Mouse (Mus musculus) hindbrain, postnatal 0 days (tissue): ENCODE measurements around the gene Crebl2. TPM values are rescaled to one million over a fixed set of nuclear protein-coding genes. Genes with fewer than 3 reads are reported as not detected.

Experiments
- ATAC-seq: fragments of 200-750 bp; cut with Nextera tagmentation; 2 replicates; pipeline ENCODE4 v1.8.0; 2017; ENCODE audit warnings: mild to moderate bottlenecking, moderate TSS enrichment, moderate library complexity
- DNase-seq: peaks from one replicate; pipeline ENCODE4 v3.0.0-alpha.2; 2015; ENCODE audit warnings: low spot score
- H3K27ac ChIP-seq: fragments of 300-500 bp; sonication (generic); 2 replicates; pipeline ENCODE4 v1.5.1; 2014; ENCODE audit warnings: mild to moderate bottlenecking
- H3K27me3 ChIP-seq: fragments of 300-500 bp; sonication (generic); 2 replicates; pipeline ENCODE4 v1.6.1; 2014; ENCODE audit warnings: low read length, mixed read lengths; ENCODE audit not compliant: insufficient read depth
- H3K36me3 ChIP-seq: fragments of 300-500 bp; sonication (generic); 2 replicates; pipeline ENCODE4 v1.6.1; 2014; ENCODE audit warnings: low read length, mixed read lengths; ENCODE audit not compliant: insufficient read depth
- H3K4me1 ChIP-seq: fragments of 300-500 bp; sonication (generic); 2 replicates; pipeline ENCODE4 v1.6.1; 2014; ENCODE audit warnings: antibody characterized with exemption, low read length, mixed read lengths; ENCODE audit not compliant: insufficient read depth
- H3K4me2 ChIP-seq: fragments of 300-500 bp; sonication (generic); 2 replicates; pipeline ENCODE4 v1.6.1; 2014; ENCODE audit warnings: low read depth, mild to moderate bottlenecking, low read length, moderate library complexity, mixed read lengths
- H3K4me3 ChIP-seq: fragments of 300-500 bp; sonication (generic); 2 replicates; pipeline ENCODE4 v1.5.1; 2014; ENCODE audit warnings: low read length
- H3K9ac ChIP-seq: fragments of 300-500 bp; sonication (generic); replicated peaks from 2 replicates; pipeline ENCODE4 v1.6.1; 2014; ENCODE audit warnings: mild to moderate bottlenecking, low read length, moderate library complexity, mixed read lengths
- H3K9me3 ChIP-seq: fragments of 300-500 bp; sonication (generic); 2 replicates; pipeline ENCODE4 v1.6.1; 2016; ENCODE audit warnings: low read length, mixed read lengths
- CTCF ChIP-seq: IDR thresholded peaks from 2 replicates; pipeline ENCODE4 v1.5.1; 2016; ENCODE audit warnings: antibody characterized with exemption, control low read depth, low read depth
- WGBS: fragments of 180-500 bp; shearing (Covaris S2); extraction: QIAGEN DNeasy Blood & Tissue Kit; methylation state at CpG from one replicate; pipeline ENCODE4 v1.1.7; 2014; 5-methylcytosine and 5-hydroxymethylcytosine counted together
- polyA plus RNA-seq: library from polyadenylated mRNA; unstranded; fragments of >200 nt; fragmentation: Nextera tagmentation; extraction: Ambion mirVana; gene quantifications from 2 replicates; pipeline ENCODE4 v1.2.1, GENCODE M21; 2015
- total RNA-seq: library from RNA; depleted of rRNA; stranded (reverse); fragments of >200 nt; gene quantifications from 2 replicates; pipeline ENCODE4 v1.2.3, GENCODE M21; 2014; rRNA removed

The Crebl2 gene
- total RNA-seq (2.7 and 4.4 TPM in 2 replicates), polyA plus RNA-seq (2.6 and 3.6 TPM in 2 replicates)

GRCm38 (mm10) chr6:134829786-134830700 is at the start of gene Crebl2:
Gene Crebl2 (plus strand): TSS chr6:134830154.
- WGBS, result under 1% methylated on average over 51 of the region's 58 CpGs
- H3K27me3 ChIP-seq, result no peaks in the 10 kb centered on the region
- DNase-seq, result peak; percentile 100
- peak within 1 kb of the TSS; percentile 77 for H3K4me2 ChIP-seq
- 0 out of 2 replicates have a peak, but pooled peaks cover 3% of the 10 kb centered on the region for H3K4me1 ChIP-seq
- H3K36me3 ChIP-seq, result no peaks in the 10 kb centered on the region
- H3K27ac ChIP-seq, result peak within 1 kb of the TSS; percentile 92
- H3K4me3 ChIP-seq, result peak within 1 kb of the TSS; percentile 81
- no peaks in the 10 kb centered on the region for H3K9me3 ChIP-seq
- TF ChIP-seq CTCF, result no peak; the same call in 1 of the 2 replicates
- peak; percentile 97 for ATAC-seq
- peak within 1 kb of the TSS; percentile 83 for H3K9ac ChIP-seq

- no peaks in the 10 kb centered on the region for H3K9me3 ChIP-seq
- H3K4me3 ChIP-seq, result no peak overlapping the region
- no peak overlapping the region for H3K27ac ChIP-seq
- H3K4me2 ChIP-seq, result no peak overlapping the region
- H3K9ac ChIP-seq, result no peak overlapping the region
- no peak for DNase-seq
- WGBS, result 77% methylated on average over 7 of the region's 7 CpGs
- H3K4me1 ChIP-seq, result no peaks in the 10 kb centered on the region
- no peaks in the 10 kb centered on the region for H3K36me3 ChIP-seq
- H3K27me3 ChIP-seq, result no peaks in the 10 kb centered on the region
- no peak for ATAC-seq
- no peak for TF ChIP-seq CTCF
These were observed 48.5 kb upstream of the Crebl2 start for GRCm38 (mm10) chr6:134781494-134781913.

DNA sequence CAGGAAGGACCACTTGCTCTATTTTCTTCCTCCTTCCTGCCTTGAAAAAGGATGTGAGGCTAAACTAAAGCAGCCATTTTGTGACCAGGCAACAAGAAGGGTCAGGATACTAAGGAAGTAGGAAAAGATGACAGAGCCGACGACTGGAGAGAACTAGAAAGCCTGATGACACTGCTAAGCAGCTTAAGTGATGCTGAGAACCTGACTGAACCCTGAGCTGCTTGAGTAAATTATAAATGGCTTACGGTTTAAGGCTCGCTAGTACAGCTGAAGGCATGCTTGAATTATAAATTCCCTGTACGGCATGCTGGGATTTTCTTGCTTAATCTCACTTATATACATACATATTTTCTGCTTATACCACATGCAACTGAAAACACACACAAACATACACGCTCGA is 47.1 kb upstream of the Crebl2 start:
- no peaks in the 10 kb centered on the region for H3K4me1 ChIP-seq
- WGBS, result 86% methylated on average over 7 of the region's 7 CpGs
- H3K27me3 ChIP-seq, result no peaks in the 10 kb centered on the region
- H3K27ac ChIP-seq, result no peak overlapping the region
- DNase-seq, result no peak
- no peaks in the 10 kb centered on the region for H3K9me3 ChIP-seq
- H3K9ac ChIP-seq, result no peak overlapping the region
- ATAC-seq, result no peak
- no peak for TF ChIP-seq CTCF
- no peaks in the 10 kb centered on the region for H3K36me3 ChIP-seq
- H3K4me2 ChIP-seq, result no peak overlapping the region
- H3K4me3 ChIP-seq, result no peak overlapping the region

DNA sequence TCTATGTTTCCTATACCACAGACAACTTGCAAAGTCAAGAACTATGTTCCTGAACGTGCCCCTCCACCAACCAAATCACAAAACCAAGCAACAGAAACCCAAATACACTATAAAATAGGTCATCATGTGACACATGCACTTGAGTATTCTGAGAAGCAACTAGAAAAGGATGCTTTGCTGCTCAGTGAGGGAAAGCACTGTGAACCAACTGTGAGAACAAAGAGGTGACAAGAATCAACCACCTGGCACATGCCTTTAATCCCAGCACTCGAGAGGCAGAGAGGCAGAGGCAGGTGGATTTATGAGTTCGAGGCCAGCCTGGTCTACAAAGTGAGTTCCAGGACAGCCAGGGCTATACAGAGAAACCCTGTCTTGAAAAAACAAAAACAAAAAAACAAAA is 43.5 kb upstream of the Crebl2 start:
- Histone ChIP-seq H3K27ac (no peak overlapping the region), H3K9me3 (no peaks in the 10 kb centered on the region), H3K9ac (no peak overlapping the region), H3K4me2 (no peak overlapping the region), H3K4me1 (peaks cover 3% of the 10 kb centered on the region; the same call in 1 of the 2 replicates), H3K27me3 (no peaks in the 10 kb centered on the region), H3K4me3 (no peak overlapping the region), H3K36me3 (no peaks in the 10 kb centered on the region)
- no peak for TF ChIP-seq CTCF
- WGBS, result 74% methylated on average over 3 of the region's 3 CpGs
- no peak for ATAC-seq
- DNase-seq, result no peak

- Histone ChIP-seq H3K27me3 (no peaks in the 10 kb centered on the region), H3K4me2 (no peak overlapping the region), H3K36me3 (no peaks in the 10 kb centered on the region), H3K9me3 (no peaks in the 10 kb centered on the region), H3K27ac (no peak overlapping the region), H3K4me1 (peaks cover 3% of the 10 kb centered on the region; the same call in 1 of the 2 replicates), H3K9ac (no peak overlapping the region), H3K4me3 (no peak overlapping the region)
- DNase-seq (no peak), ATAC-seq (no peak)
- WGBS, result 74% methylated on average over 6 of the region's 6 CpGs
- TF ChIP-seq CTCF, result no peak
These were observed 40.9 kb upstream of the Crebl2 start for GRCm38 (mm10) chr6:134789100-134789499.

DNA sequence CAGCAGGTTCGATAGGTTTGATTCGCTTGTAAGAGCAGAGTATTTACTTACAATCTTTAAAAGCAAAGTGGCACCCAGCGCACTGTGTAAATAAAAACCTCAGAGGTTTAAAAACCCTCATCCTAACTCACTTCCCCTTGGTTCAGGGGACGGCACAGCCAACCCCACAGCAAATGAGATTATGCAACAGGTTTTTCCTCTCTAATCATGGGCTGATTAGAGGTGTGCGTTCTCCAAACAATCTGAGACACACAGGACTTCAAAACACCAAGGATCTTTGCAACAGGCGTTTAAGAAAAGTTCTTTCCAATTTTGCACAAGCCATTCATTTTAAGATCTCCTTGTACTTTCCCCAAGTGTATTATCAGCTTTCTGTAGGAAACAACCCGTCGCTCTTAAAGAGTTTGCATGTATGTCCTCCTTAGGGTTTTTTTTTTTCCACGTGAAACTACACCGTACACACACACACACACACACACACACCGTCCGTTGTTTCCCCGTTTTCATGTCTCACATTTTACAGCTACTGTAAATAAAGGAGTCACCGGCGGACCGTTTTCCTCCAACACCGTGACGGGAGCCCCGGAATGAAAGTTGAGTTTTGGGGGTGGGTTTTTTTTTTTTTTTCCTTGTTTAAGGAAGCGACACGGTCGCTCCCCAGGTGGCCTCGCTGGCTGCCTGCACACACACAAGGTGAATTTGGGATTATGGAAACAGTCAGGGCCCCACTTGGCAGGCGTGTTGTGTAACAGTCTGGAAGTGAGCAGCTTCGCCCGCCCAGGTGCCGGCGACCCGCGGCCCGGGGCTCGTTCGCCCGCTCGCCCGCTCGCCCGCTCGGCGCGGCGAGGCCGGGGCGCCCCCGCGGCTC is 38.5 kb upstream of the Crebl2 start:
- H3K36me3 ChIP-seq, result no peaks in the 10 kb centered on the region
- H3K9ac ChIP-seq, result peak overlapping the region; percentile 77
- no peaks in the 10 kb centered on the region for H3K27me3 ChIP-seq
- no peak for TF ChIP-seq CTCF
- 1% methylated on average over 42 of the region's 46 CpGs for WGBS
- peak overlapping the region; percentile 82 for H3K27ac ChIP-seq
- peaks cover 3% of the 10 kb centered on the region; the same call in 1 of the 2 replicates for H3K4me1 ChIP-seq
- H3K4me2 ChIP-seq, result peak overlapping the region; percentile 76
- ATAC-seq (peak; percentile 33), DNase-seq (peak; percentile 38)
- peak overlapping the region; percentile 76 for H3K4me3 ChIP-seq
- no peaks in the 10 kb centered on the region for H3K9me3 ChIP-seq
